Mouse (Mus musculus) lung, embryonic 16.5 days (tissue): ENCODE results near the gene Tubg1. TPM values are rescaled to one million over a fixed set of nuclear protein-coding genes. Genes with fewer than 3 reads are reported as not detected.

ENCODE experiments used
- ATAC-seq: fragments of 200-750 bp; cut with Nextera tagmentation; 2 replicates; pipeline ENCODE4 v1.8.0; 2017; ENCODE audit warnings: low read depth, mild to moderate bottlenecking, moderate library complexity
- H3K27ac ChIP-seq: fragments of 300-500 bp; sonication (generic); 2 replicates; pipeline ENCODE4 v1.5.1; 2014; ENCODE audit warnings: mild to moderate bottlenecking, control low read depth, low read length
- H3K27me3 ChIP-seq: fragments of 300-500 bp; sonication (generic); 2 replicates; pipeline ENCODE4 v1.6.1; 2014; ENCODE audit warnings: low read depth, low read length, mixed read lengths; ENCODE audit not compliant: control insufficient read depth, insufficient read depth
- H3K36me3 ChIP-seq: fragments of 300-500 bp; sonication (generic); 2 replicates; pipeline ENCODE4 v1.6.1; 2014; ENCODE audit warnings: low read length; ENCODE audit not compliant: control insufficient read depth, insufficient read depth
- H3K4me1 ChIP-seq: fragments of 300-500 bp; sonication (generic); replicated peaks from 2 replicates; pipeline ENCODE4 v1.6.1; 2014; ENCODE audit warnings: low read length, mixed read lengths; ENCODE audit not compliant: control insufficient read depth, insufficient read depth
- H3K4me2 ChIP-seq: fragments of 300-500 bp; sonication (generic); 2 replicates; pipeline ENCODE4 v1.6.1; 2014; ENCODE audit warnings: low read depth, low read length, control low read depth
- H3K4me3 ChIP-seq: fragments of 300-500 bp; sonication (generic); 2 replicates; pipeline ENCODE4 v1.5.1; 2014; ENCODE audit warnings: mild to moderate bottlenecking, low read length, control low read depth
- H3K9ac ChIP-seq: fragments of 300-500 bp; sonication (generic); 2 replicates; pipeline ENCODE4 v1.6.1; 2014; ENCODE audit warnings: low read length, control low read depth
- H3K9me3 ChIP-seq: fragments of 300-500 bp; sonication (generic); 2 replicates; pipeline ENCODE4 v1.6.1; 2016; ENCODE audit warnings: low read length; ENCODE audit not compliant: control insufficient read depth
- WGBS: fragments of 180-500 bp; shearing (Covaris S2); extraction: QIAGEN DNeasy Blood & Tissue Kit; methylation state at CpG from one replicate; pipeline ENCODE4 v1.1.7; 2014; 5-methylcytosine and 5-hydroxymethylcytosine counted together
- polyA plus RNA-seq: library from polyadenylated mRNA; unstranded; fragments of >200 nt; fragmentation: Nextera tagmentation; extraction: Ambion mirVana; gene quantifications from 2 replicates; pipeline ENCODE4 v1.2.1, GENCODE M21; 2015

The Tubg1 gene
- polyA plus RNA-seq, 1 experiment from 2014 or later: 82.1 TPM

DNA sequence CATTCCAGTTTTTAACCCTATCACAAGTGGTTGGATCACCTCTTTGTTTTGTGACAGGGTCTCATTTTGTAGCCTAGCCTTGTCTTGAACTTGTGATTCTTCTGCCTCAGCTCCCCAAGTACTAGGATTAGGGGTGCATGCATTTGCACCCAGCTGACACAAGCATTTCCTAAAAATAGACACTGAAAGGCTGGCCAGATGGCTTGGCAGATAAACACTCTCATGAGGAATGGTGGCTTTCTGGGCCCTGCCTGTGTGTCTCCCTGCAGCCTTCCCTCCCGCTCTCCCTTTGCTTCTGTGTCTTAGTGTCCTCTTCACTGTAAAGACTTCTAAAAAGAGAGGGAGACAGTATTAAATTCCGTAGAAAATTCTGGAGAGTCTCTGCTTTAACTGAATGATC is 11.4 kb downstream of the Tubg1 start:
- Histone ChIP-seq H3K9ac (no peak overlapping the region), H3K4me1 (0 out of 2 replicates have a peak, but pooled peaks cover 4% of the 10 kb centered on the region), H3K4me3 (no peak overlapping the region), H3K9me3 (peaks cover 6% of the 10 kb centered on the region), H3K4me2 (no peak overlapping the region), H3K27ac (no peak overlapping the region), H3K36me3 (peaks cover 8% of the 10 kb centered on the region), H3K27me3 (no peaks in the 10 kb centered on the region)
- WGBS: 90% methylated on average over 2 of the region's 2 CpGs
- no peak for ATAC-seq

- H3K4me1 ChIP-seq: 0 out of 2 replicates have a peak, but pooled peaks cover 4% of the 10 kb centered on the region
- no peak overlapping the region for H3K27ac ChIP-seq
- peaks cover 6% of the 10 kb centered on the region for H3K9me3 ChIP-seq
- 84% methylated on average over 6 of the region's 6 CpGs for WGBS
- no peak overlapping the region for H3K4me3 ChIP-seq
- H3K36me3 ChIP-seq: peaks cover 3% of the 10 kb centered on the region
- ATAC-seq: no peak
- H3K27me3 ChIP-seq: no peaks in the 10 kb centered on the region
- no peak overlapping the region for H3K4me2 ChIP-seq
- no peak overlapping the region for H3K9ac ChIP-seq
Measured at GRCm38 (mm10) chr11:101131701-101132100, 12.0 kb downstream of the Tubg1 start.

- Histone ChIP-seq H3K36me3 (no peaks in the 10 kb centered on the region), H3K9ac (no peak overlapping the region), H3K27me3 (no peaks in the 10 kb centered on the region), H3K4me2 (no peak overlapping the region), H3K4me1 (0 out of 2 replicates have a peak, but pooled peaks cover 4% of the 10 kb centered on the region), H3K27ac (no peak overlapping the region), H3K9me3 (peaks cover 4% of the 10 kb centered on the region), H3K4me3 (no peak overlapping the region)
- 39% methylated on average over 12 of the region's 12 CpGs for WGBS
- ATAC-seq: peak; percentile 28; the same call in 1 of the 2 replicates
Measured at GRCm38 (mm10) chr11:101133037-101133436, 13.3 kb downstream of the Tubg1 start.

DNA sequence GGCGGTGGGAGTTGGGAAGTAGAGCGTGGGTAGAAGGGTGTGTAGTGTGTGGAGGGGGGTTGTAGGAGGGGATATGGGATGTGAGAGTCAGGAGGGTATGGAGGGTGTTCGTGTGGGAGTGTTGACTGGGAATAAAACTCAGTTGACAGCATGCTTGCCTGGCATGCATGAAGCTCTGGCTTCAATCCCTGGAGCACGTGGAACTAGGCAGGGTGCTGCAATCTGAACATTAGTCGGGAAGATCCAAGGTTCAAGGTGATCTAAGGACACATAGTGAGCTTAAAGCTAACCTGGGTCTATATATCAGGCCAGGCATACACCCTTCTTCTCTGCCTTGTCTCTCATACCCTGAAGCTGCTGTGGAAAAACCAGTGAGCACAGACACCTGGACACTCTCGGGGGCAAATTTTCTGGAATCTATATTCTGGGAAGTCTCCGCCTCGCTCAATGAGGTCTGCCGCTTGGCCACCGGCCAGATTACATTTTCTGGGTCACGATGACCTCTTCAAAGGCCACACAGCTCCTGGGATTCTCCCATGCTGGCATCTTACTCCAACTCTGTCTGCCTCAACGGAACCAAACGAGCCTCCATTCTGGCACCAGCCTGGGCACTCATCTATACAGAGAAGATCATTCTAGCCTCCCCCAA is 14.6 kb downstream of the Tubg1 start:
- H3K27me3 ChIP-seq: no peaks in the 10 kb centered on the region
- H3K4me3 ChIP-seq: no peak overlapping the region
- H3K36me3 ChIP-seq: no peaks in the 10 kb centered on the region
- H3K4me1 ChIP-seq: 0 out of 2 replicates have a peak, but pooled peaks cover 4% of the 10 kb centered on the region
- no peak overlapping the region for H3K9ac ChIP-seq
- no peak overlapping the region for H3K27ac ChIP-seq
- H3K9me3 ChIP-seq: peaks cover 4% of the 10 kb centered on the region
- ATAC-seq: no peak
- H3K4me2 ChIP-seq: no peak overlapping the region
- WGBS: 66% methylated on average over 13 of the region's 13 CpGs

- H3K4me3 ChIP-seq: no peak overlapping the region
- WGBS: 58% methylated on average over 7 of the region's 7 CpGs
- H3K9ac ChIP-seq: no peak overlapping the region
- no peaks in the 10 kb centered on the region for H3K9me3 ChIP-seq
- H3K27me3 ChIP-seq: no peaks in the 10 kb centered on the region
- 0 out of 2 replicates have a peak, but pooled peaks cover 2% of the 10 kb centered on the region for H3K4me1 ChIP-seq
- ATAC-seq: no peak
- H3K27ac ChIP-seq: no peak overlapping the region
- H3K4me2 ChIP-seq: no peak overlapping the region
- no peaks in the 10 kb centered on the region for H3K36me3 ChIP-seq
Measured at GRCm38 (mm10) chr11:101137000-101137399, 17.3 kb downstream of the Tubg1 start.

DNA sequence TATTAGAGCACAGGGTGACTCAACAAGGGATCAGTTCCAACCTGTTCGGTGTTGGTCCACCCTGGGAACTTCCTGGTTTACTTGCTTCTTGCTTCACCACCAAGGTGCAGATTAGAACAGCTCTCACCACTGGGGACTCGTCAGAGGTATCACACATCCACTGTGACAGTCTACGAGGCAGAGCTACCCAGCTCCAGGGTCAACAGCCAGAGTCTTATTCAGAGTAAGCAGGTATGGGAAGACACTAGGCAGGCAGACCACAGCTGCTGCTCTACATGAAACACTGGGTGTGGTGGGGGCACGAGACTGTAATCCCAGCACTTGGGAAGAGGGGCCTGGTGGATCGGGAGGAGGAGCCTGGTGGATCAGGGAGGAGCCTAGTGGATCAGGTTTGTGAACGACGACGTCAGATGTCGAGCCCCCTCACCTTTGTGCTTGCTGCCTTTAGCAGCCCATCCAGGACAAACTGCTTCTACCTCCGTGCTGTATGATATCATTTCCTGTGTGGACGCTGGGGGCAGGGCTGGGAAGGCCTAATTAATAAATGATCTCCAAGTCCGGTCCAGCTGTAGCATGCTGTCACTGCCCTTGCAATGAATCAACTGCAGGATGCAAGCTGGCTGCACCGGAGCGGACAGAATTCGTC is 18.9 kb downstream of the Tubg1 start:
- 17% methylated on average over 15 of the region's 15 CpGs for WGBS
- H3K36me3 ChIP-seq: no peaks in the 10 kb centered on the region
- H3K4me1 ChIP-seq: peaks cover 3% of the 10 kb centered on the region
- peak overlapping the region; percentile 31 for H3K4me2 ChIP-seq
- H3K9ac ChIP-seq: no peak overlapping the region
- no peaks in the 10 kb centered on the region for H3K9me3 ChIP-seq
- peak overlapping the region; percentile 17 for H3K4me3 ChIP-seq
- peak; percentile 44 for ATAC-seq
- H3K27ac ChIP-seq: no peak overlapping the region
- no peaks in the 10 kb centered on the region for H3K27me3 ChIP-seq

GRCm38 (mm10) chr11:101140164-101140819 is 20.6 kb downstream of the Tubg1 start:
- H3K4me3 ChIP-seq: peak overlapping the region; percentile 30
- peak; percentile 66 for ATAC-seq
- peak overlapping the region; percentile 55 for H3K4me2 ChIP-seq
- H3K27me3 ChIP-seq: no peaks in the 10 kb centered on the region
- 18% methylated on average over 27 of the region's 27 CpGs for WGBS
- no peaks in the 10 kb centered on the region for H3K36me3 ChIP-seq
- peak overlapping the region; percentile 42 for H3K9ac ChIP-seq
- H3K27ac ChIP-seq: peak overlapping the region; percentile 7; the same call in 1 of the 2 replicates
- no peaks in the 10 kb centered on the region for H3K9me3 ChIP-seq
- peaks cover 7% of the 10 kb centered on the region for H3K4me1 ChIP-seq

GRCm38 (mm10) chr11:101141088-101141487 is 21.4 kb downstream of the Tubg1 start:
- Histone ChIP-seq H3K36me3 (no peaks in the 10 kb centered on the region), H3K9ac (no peak overlapping the region), H3K4me1 (peaks cover 7% of the 10 kb centered on the region), H3K27me3 (no peaks in the 10 kb centered on the region), H3K4me2 (no peak overlapping the region), H3K4me3 (no peak overlapping the region), H3K9me3 (no peaks in the 10 kb centered on the region), H3K27ac (no peak overlapping the region)
- ATAC-seq: no peak
- WGBS: 67% methylated on average over 8 of the region's 8 CpGs

- Histone ChIP-seq H3K9ac (no peak overlapping the region), H3K27ac (no peak overlapping the region), H3K36me3 (no peaks in the 10 kb centered on the region), H3K4me3 (no peak overlapping the region), H3K4me1 (peaks cover 7% of the 10 kb centered on the region), H3K9me3 (no peaks in the 10 kb centered on the region), H3K27me3 (no peaks in the 10 kb centered on the region), H3K4me2 (no peak overlapping the region)
- no peak for ATAC-seq
- WGBS: 80% methylated on average over 10 of the region's 10 CpGs
Measured at GRCm38 (mm10) chr11:101142215-101142967, 22.7 kb downstream of the Tubg1 start.
